Mouse (Mus musculus): ENCODE measurements around the gene Cpt1b. TPM values are rescaled to one million over a fixed set of nuclear protein-coding genes. Genes with fewer than 3 reads are reported as not detected.

The Cpt1b gene
- total RNA-seq, 1 experiment from 2014 or later: 6.3 TPM

DNA sequence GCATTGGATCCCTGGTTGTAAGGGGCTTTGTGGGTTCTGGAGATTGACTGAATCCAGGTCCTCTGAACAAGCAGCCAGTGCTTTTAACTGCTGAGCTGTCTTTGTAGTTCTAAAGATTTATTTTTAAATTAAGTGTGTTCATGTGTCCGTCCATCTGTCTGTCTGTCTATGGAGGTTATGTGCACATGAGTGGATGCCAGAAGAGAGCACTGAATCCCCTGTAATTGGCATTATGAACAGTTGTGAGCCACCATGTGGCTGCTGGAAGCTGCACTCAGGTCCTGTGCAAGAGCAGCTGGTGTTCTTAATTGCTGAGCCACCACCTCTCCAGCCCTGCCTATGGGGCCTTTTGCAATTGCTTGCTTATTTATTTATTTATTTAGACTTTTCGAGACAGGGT is 27.5 kb downstream of the Cpt1b start:
- ATAC-seq (ENCODE audit: extremely low read depth, insufficient number of reproducible peaks, low FRiP score, poor library complexity, severe bottlenecking): no peak

DNA sequence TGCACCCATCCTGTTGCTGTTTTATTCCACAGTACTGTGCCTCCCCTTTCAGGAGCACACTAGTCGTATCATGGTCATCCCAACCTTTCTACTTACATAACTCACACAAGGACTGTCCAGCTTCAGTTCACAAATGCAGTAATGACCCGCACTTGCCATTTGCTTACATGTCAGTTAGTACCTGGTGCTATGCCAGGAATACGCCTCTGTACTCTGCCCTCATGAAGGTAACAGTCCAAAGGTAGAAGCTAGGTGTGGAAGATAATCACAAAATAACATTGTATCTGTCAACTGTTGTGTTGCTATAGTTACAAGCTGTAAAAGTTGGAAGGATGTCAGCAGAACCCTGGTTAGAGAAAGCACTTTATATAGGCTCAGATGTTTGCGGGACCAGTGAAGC is 28.8 kb downstream of the Cpt1b start:
- no peak for ATAC-seq (ENCODE audit: extremely low read depth, insufficient number of reproducible peaks, low FRiP score, poor library complexity, severe bottlenecking)

DNA sequence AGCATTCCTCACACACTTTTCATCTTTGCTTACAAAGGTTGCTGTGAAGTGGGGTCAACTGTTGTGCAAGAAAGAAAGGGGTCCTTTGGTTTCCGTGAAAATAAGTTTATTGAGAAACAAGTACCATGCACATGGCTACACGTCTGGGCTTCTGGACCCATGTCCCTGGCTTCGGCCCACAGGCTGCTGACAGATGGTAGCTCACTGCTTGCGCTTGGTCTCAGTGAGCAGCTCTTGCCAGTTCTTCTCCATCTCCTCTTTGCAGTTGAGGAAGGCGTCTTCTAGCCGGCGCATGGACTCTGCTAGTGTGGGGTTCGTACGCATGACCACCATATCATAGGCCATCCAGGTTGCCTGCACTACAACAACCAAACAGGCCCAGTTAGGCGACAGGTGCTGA is 35.6 kb downstream of the Cpt1b start:
- no peak for ATAC-seq (ENCODE audit: extremely low read depth, insufficient number of reproducible peaks, low FRiP score, poor library complexity, severe bottlenecking)

- ATAC-seq (ENCODE audit: extremely low read depth, insufficient number of reproducible peaks, low FRiP score, poor library complexity, severe bottlenecking): no peak
Measured at GRCm38 (mm10) chr15:89387127-89387526, 38.5 kb downstream of the Cpt1b start.

DNA sequence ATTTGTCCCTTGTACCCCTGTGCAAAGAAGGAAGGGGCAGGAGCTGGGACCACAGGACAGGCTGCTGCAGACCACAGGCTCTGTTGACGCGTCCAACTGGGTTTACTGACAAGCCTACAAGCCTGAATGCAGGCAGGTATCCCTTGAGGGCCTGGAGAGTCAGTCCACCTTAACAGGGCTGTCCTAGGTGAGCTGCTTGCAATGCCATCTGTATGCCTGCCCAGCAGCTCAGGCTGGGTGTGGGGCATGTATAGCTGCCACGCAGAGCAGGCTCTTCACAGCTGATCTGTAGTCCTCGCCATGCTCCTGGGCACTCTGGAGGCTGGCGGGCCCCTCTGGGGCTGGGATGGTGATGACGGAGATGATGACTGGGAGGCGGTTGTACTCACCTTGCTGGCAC is 41.0 kb downstream of the Cpt1b start, which contains the start of gene Klhdc7b:
Klhdc7b (plus strand) TSS at position 301 of the 400 bp plus-strand sequence.
- ATAC-seq (ENCODE audit: extremely low read depth, insufficient number of reproducible peaks, low FRiP score, poor library complexity, severe bottlenecking): no peak

GRCm38 (mm10) chr15:89379429-89379828 is 46.2 kb downstream of the Cpt1b start:
- no peak for ATAC-seq (ENCODE audit: extremely low read depth, insufficient number of reproducible peaks, low FRiP score, poor library complexity, severe bottlenecking)

DNA sequence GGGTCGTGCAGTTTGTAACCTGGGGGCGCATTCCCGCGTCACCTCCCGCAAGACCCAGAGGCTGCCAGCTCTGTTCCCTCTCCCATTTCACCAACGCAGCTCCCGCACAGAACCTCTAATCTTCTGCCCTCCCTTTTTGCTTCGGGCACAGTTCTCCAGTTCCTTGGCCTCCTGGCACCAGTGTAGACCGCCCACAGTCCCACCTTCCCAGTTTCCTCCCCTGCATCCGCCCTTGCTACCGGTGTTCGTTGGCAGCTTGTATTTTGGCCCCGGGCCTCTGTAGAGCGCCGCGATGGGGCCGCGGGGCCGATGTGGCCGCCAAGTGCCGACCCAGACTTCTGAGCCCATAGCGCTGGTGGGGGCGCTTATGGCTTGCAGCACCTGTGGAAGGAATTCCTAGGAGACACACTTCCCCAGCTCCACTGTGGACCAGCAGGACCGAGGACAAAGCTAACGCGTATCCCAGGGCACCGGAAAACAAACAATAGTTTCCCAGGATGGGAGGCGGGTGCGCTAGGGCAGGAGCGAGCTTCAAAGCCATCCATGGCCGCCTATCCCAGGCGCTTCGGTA is 46.7 kb downstream of the Cpt1b start, which contains the start of gene Odf3b:
Odf3b (minus strand) TSS at position 452 of the 571 bp plus-strand sequence.
- no peak for ATAC-seq (ENCODE audit: extremely low read depth, insufficient number of reproducible peaks, low FRiP score, poor library complexity, severe bottlenecking)

GRCm38 (mm10) chr15:89377938-89378828 is 47.5 kb downstream of the Cpt1b start:
- no peak for ATAC-seq (ENCODE audit: extremely low read depth, insufficient number of reproducible peaks, low FRiP score, poor library complexity, severe bottlenecking)

- ATAC-seq (ENCODE audit: extremely low read depth, insufficient number of reproducible peaks, low FRiP score, poor library complexity, severe bottlenecking): no peak
Measured at GRCm38 (mm10) chr15:89377362-89377761, 48.3 kb downstream of the Cpt1b start.

DNA sequence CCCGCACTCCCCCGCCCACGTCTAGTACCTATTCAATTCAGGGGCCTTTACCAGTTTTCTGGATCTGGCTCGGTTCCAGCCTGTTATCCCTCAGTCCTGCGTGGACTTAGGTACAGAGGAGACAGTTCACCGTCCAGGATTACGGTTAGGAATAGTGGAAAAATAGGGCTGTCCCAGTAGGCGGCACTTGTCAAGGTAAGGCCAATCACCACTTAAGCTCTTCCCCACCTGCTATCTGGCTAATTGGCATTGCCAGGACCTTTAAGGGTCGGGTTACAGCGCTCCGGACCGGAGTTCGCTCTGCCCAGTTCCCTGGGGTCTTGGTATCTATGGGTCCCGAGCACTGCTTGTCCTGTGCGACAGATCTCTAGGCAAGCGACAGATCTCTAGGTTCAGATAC is 48.7 kb downstream of the Cpt1b start, which contains the start of gene Tymp:
Tymp (minus strand) TSS at position 83 of the 400 bp plus-strand sequence.
- ATAC-seq (ENCODE audit: extremely low read depth, insufficient number of reproducible peaks, low FRiP score, poor library complexity, severe bottlenecking): no peak

- no peak for ATAC-seq (ENCODE audit: extremely low read depth, insufficient number of reproducible peaks, low FRiP score, poor library complexity, severe bottlenecking)
Measured at GRCm38 (mm10) chr15:89376040-89376439, 49.6 kb downstream of the Cpt1b start.

DNA sequence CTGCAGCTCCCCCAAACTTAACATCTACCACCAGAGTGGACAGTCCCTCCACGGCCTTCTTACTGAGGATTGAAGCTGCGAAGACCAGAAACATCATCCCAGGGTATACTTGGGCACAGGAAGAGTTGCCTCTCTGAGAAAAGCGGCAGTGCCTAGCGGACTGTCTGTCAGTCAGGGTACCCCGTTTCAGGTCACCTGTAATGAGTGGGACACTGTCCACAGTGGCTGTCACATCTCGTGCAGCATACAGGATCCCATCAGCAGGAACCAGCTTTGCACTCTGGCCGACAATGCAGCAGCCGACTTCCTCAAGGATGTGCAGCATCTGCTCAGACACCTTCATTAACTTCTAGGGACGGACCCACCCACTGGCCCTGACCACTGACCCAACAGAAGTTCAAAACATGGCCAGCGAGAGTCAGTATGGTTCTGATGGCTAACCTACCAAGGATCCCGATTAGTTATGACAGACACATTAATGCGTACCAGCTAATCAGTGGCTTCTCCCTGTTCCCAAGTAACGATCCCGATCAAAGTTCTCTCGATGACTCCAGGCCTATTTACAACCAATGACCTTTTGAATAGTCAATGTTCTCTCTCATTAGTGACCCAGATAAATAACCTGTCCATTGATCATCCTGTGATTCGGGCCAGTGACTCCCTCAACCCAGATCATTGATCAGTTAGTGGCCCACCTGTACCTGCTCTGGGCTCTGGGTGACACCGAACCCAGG is 50.7 kb downstream of the Cpt1b start:
- ATAC-seq (ENCODE audit: extremely low read depth, insufficient number of reproducible peaks, low FRiP score, poor library complexity, severe bottlenecking): no peak

- no peak for ATAC-seq (ENCODE audit: extremely low read depth, insufficient number of reproducible peaks, low FRiP score, poor library complexity, severe bottlenecking)
Measured at GRCm38 (mm10) chr15:89374340-89374739, 51.3 kb downstream of the Cpt1b start.

DNA sequence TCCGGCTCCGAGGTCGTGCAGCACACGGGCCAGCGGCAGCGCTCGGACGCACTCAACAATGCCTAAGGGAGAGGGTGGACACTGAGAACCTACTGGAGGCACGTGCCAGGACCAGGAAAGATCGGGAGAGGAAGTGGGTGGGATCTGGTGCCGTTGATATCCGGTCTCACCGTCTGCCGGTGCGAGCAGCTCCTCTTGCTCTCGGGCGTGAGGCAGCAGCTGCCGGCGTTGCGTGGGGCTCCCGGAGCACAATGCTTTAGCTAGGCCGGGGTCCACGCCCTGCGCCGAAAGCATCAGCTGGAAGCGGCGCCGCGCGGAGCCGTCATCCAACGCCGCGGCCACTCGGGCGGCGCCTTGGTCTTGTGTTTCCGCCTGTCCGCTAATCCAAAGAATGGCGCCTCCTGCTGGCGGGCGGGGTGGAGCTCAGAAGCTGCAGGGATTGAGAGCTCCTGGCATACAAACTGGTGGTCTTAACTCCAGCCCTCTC is 51.9 kb downstream of the Cpt1b start, which contains the start of gene Sco2:
Sco2 (minus strand) TSS at position 85 of the 487 bp plus-strand sequence.
- peak; percentile 57 for ATAC-seq (ENCODE audit: extremely low read depth, insufficient number of reproducible peaks, low FRiP score, poor library complexity, severe bottlenecking)

GRCm38 (mm10) chr15:89373027-89373761 is 52.5 kb downstream of the Cpt1b start:
- peak; percentile 69 for ATAC-seq (ENCODE audit: extremely low read depth, insufficient number of reproducible peaks, low FRiP score, poor library complexity, severe bottlenecking)

- ATAC-seq (ENCODE audit: extremely low read depth, insufficient number of reproducible peaks, low FRiP score, poor library complexity, severe bottlenecking): no peak
Measured at GRCm38 (mm10) chr15:89372536-89372935, 53.1 kb downstream of the Cpt1b start.

GRCm38 (mm10) chr15:89372068-89372467 is 53.6 kb downstream of the Cpt1b start:
- ATAC-seq (ENCODE audit: extremely low read depth, insufficient number of reproducible peaks, low FRiP score, poor library complexity, severe bottlenecking): no peak
